Mouse (Mus musculus): Measurements from ENCODE around the gene Tecta. TPM values are rescaled to one million over a fixed set of nuclear protein-coding genes. Genes with fewer than 3 reads are reported as not detected.

Gene Tecta
- polyA plus RNA-seq, 1 experiment from 2014 or later: 0.10 TPM

- WGBS: 86% methylated on average over 6 of the region's 6 CpGs
- no peaks in the 10 kb centered on the region for H3K9me3 ChIP-seq (ENCODE audit: low read length)
- ATAC-seq (ENCODE audit: low FRiP score, low TSS enrichment): no peak
- H3K9ac ChIP-seq (replicated peaks; ENCODE audit: low read length): no peak overlapping the region
- no peaks in the 10 kb centered on the region for H3K4me1 ChIP-seq (ENCODE audit: insufficient read depth, low read length)
- no peak overlapping the region for H3K27ac ChIP-seq (ENCODE audit: low read length)
- H3K27me3 ChIP-seq (ENCODE audit: insufficient read depth, low read length): no peaks in the 10 kb centered on the region
- no peaks in the 10 kb centered on the region for H3K36me3 ChIP-seq (ENCODE audit: insufficient read depth, low read length)
- no peak overlapping the region for H3K4me3 ChIP-seq (ENCODE audit: low read length)
- no peak overlapping the region for H3K4me2 ChIP-seq (replicated peaks; ENCODE audit: low read depth, low read length)
Measured at GRCm38 (mm10) chr9:42371670-42372368, 27.9 kb downstream of the Tecta start.

- no peak overlapping the region for H3K27ac ChIP-seq (ENCODE audit: low read length)
- no peak overlapping the region for H3K4me2 ChIP-seq (replicated peaks; ENCODE audit: low read depth, low read length)
- no peaks in the 10 kb centered on the region for H3K36me3 ChIP-seq (ENCODE audit: insufficient read depth, low read length)
- no peaks in the 10 kb centered on the region for H3K9me3 ChIP-seq (ENCODE audit: low read length)
- H3K27me3 ChIP-seq (ENCODE audit: insufficient read depth, low read length): no peaks in the 10 kb centered on the region
- no peak overlapping the region for H3K9ac ChIP-seq (replicated peaks; ENCODE audit: low read length)
- no peak overlapping the region for H3K4me3 ChIP-seq (ENCODE audit: low read length)
- H3K4me1 ChIP-seq (ENCODE audit: insufficient read depth, low read length): no peaks in the 10 kb centered on the region
- 60% methylated on average over 4 of the region's 4 CpGs for whole genome bisulfite sequencing
- no peak for ATAC-seq (ENCODE audit: low FRiP score, low TSS enrichment)
Measured at GRCm38 (mm10) chr9:42357585-42357984, 42.1 kb downstream of the Tecta start.

GRCm38 (mm10) chr9:42354871-42355270, 44.9 kb downstream of the Tecta start:
- Histone ChIP-seq H3K9ac (replicated peaks; ENCODE audit: low read length) (no peak overlapping the region), H3K36me3 (ENCODE audit: insufficient read depth, low read length) (no peaks in the 10 kb centered on the region), H3K9me3 (ENCODE audit: low read length) (no peaks in the 10 kb centered on the region), H3K27ac (ENCODE audit: low read length) (no peak overlapping the region), H3K4me1 (ENCODE audit: insufficient read depth, low read length) (peaks cover 5% of the 10 kb centered on the region; the same call in 1 of the 2 replicates), H3K4me3 (ENCODE audit: low read length) (no peak overlapping the region), H3K27me3 (ENCODE audit: insufficient read depth, low read length) (no peaks in the 10 kb centered on the region), H3K4me2 (replicated peaks; ENCODE audit: low read depth, low read length) (no peak overlapping the region)
- WGBS: 57% methylated on average over 1 of the region's 1 CpGs
- no peak for ATAC-seq (ENCODE audit: low FRiP score, low TSS enrichment)

GRCm38 (mm10) chr9:42349791-42350190, 49.9 kb downstream of the Tecta start:
- Histone ChIP-seq H3K36me3 (ENCODE audit: insufficient read depth, low read length) (no peaks in the 10 kb centered on the region), H3K4me3 (ENCODE audit: low read length) (no peak overlapping the region), H3K9me3 (ENCODE audit: low read length) (no peaks in the 10 kb centered on the region), H3K4me2 (replicated peaks; ENCODE audit: low read depth, low read length) (no peak overlapping the region), H3K27me3 (ENCODE audit: insufficient read depth, low read length) (no peaks in the 10 kb centered on the region), H3K4me1 (ENCODE audit: insufficient read depth, low read length) (peaks cover 5% of the 10 kb centered on the region; the same call in 1 of the 2 replicates), H3K9ac (replicated peaks; ENCODE audit: low read length) (no peak overlapping the region), H3K27ac (ENCODE audit: low read length) (no peak overlapping the region)
- no peak for ATAC-seq (ENCODE audit: low FRiP score, low TSS enrichment)
- 60% methylated on average over 7 of the region's 7 CpGs for WGBS

- no peaks in the 10 kb centered on the region for H3K9me3 ChIP-seq (ENCODE audit: low read length)
- H3K4me2 ChIP-seq (replicated peaks; ENCODE audit: low read depth, low read length): no peak overlapping the region
- no peaks in the 10 kb centered on the region for H3K27me3 ChIP-seq (ENCODE audit: insufficient read depth, low read length)
- no peak overlapping the region for H3K9ac ChIP-seq (replicated peaks; ENCODE audit: low read length)
- no peak overlapping the region for H3K27ac ChIP-seq (ENCODE audit: low read length)
- H3K4me1 ChIP-seq (ENCODE audit: insufficient read depth, low read length): no peaks in the 10 kb centered on the region
- H3K36me3 ChIP-seq (ENCODE audit: insufficient read depth, low read length): no peaks in the 10 kb centered on the region
- no peak for ATAC-seq (ENCODE audit: low FRiP score, low TSS enrichment)
- no peak overlapping the region for H3K4me3 ChIP-seq (ENCODE audit: low read length)
Measured at GRCm38 (mm10) chr9:42346297-42346696, 53.4 kb downstream of the Tecta start.

GRCm38 (mm10) chr9:42339151-42339550, 60.6 kb downstream of the Tecta start:
- no peak overlapping the region for H3K4me3 ChIP-seq (ENCODE audit: low read length)
- no peaks in the 10 kb centered on the region for H3K9me3 ChIP-seq (ENCODE audit: low read length)
- no peak overlapping the region for H3K27ac ChIP-seq (ENCODE audit: low read length)
- H3K9ac ChIP-seq (replicated peaks; ENCODE audit: low read length): no peak overlapping the region
- ATAC-seq (ENCODE audit: low FRiP score, low TSS enrichment): no peak
- H3K4me1 ChIP-seq (ENCODE audit: insufficient read depth, low read length): no peaks in the 10 kb centered on the region
- WGBS: 50% methylated on average over 4 of the region's 4 CpGs
- no peak overlapping the region for H3K4me2 ChIP-seq (replicated peaks; ENCODE audit: low read depth, low read length)
- no peaks in the 10 kb centered on the region for H3K27me3 ChIP-seq (ENCODE audit: insufficient read depth, low read length)
- H3K36me3 ChIP-seq (ENCODE audit: insufficient read depth, low read length): no peaks in the 10 kb centered on the region

- no peaks in the 10 kb centered on the region for H3K4me1 ChIP-seq (ENCODE audit: insufficient read depth, low read length)
- H3K27ac ChIP-seq (ENCODE audit: low read length): no peak overlapping the region
- no peak overlapping the region for H3K4me2 ChIP-seq (replicated peaks; ENCODE audit: low read depth, low read length)
- H3K27me3 ChIP-seq (ENCODE audit: insufficient read depth, low read length): no peaks in the 10 kb centered on the region
- no peaks in the 10 kb centered on the region for H3K9me3 ChIP-seq (ENCODE audit: low read length)
- no peak overlapping the region for H3K9ac ChIP-seq (replicated peaks; ENCODE audit: low read length)
- no peak overlapping the region for H3K4me3 ChIP-seq (ENCODE audit: low read length)
- H3K36me3 ChIP-seq (ENCODE audit: insufficient read depth, low read length): no peaks in the 10 kb centered on the region
- WGBS: 67% methylated on average over 13 of the region's 13 CpGs
- ATAC-seq (ENCODE audit: low FRiP score, low TSS enrichment): no peak
Measured at GRCm38 (mm10) chr9:42337026-42337425, 62.7 kb downstream of the Tecta start.

GRCm38 (mm10) chr9:42336575-42336974, 63.2 kb downstream of the Tecta start:
- WGBS: 75% methylated on average over 1 of the region's 1 CpGs

GRCm38 (mm10) chr9:42334885-42335284, 64.8 kb downstream of the Tecta start:
- H3K9ac ChIP-seq (replicated peaks; ENCODE audit: low read length): no peak overlapping the region
- no peak overlapping the region for H3K4me2 ChIP-seq (replicated peaks; ENCODE audit: low read depth, low read length)
- no peaks in the 10 kb centered on the region for H3K4me1 ChIP-seq (ENCODE audit: insufficient read depth, low read length)
- 81% methylated on average over 3 of the region's 3 CpGs for WGBS
- H3K36me3 ChIP-seq (ENCODE audit: insufficient read depth, low read length): no peaks in the 10 kb centered on the region
- no peaks in the 10 kb centered on the region for H3K9me3 ChIP-seq (ENCODE audit: low read length)
- ATAC-seq (ENCODE audit: low FRiP score, low TSS enrichment): no peak
- H3K27me3 ChIP-seq (ENCODE audit: insufficient read depth, low read length): no peaks in the 10 kb centered on the region
- H3K27ac ChIP-seq (ENCODE audit: low read length): no peak overlapping the region
- no peak overlapping the region for H3K4me3 ChIP-seq (ENCODE audit: low read length)

More at GRCm38 (mm10) chr9:42336575-42336974, 63.2 kb downstream of the Tecta start:
- no peak for ATAC-seq (ENCODE audit: low FRiP score, low TSS enrichment)
- Histone ChIP-seq H3K4me3 (ENCODE audit: low read length) (no peak overlapping the region), H3K9ac (replicated peaks; ENCODE audit: low read length) (no peak overlapping the region), H3K4me1 (ENCODE audit: insufficient read depth, low read length) (no peaks in the 10 kb centered on the region), H3K4me2 (replicated peaks; ENCODE audit: low read depth, low read length) (no peak overlapping the region), H3K9me3 (ENCODE audit: low read length) (no peaks in the 10 kb centered on the region), H3K36me3 (ENCODE audit: insufficient read depth, low read length) (no peaks in the 10 kb centered on the region), H3K27ac (ENCODE audit: low read length) (no peak overlapping the region), H3K27me3 (ENCODE audit: insufficient read depth, low read length) (no peaks in the 10 kb centered on the region)

- Histone ChIP-seq H3K4me1 (ENCODE audit: insufficient read depth, low read length) (no peaks in the 10 kb centered on the region), H3K27ac (ENCODE audit: low read length) (no peak overlapping the region), H3K4me3 (ENCODE audit: low read length) (no peak overlapping the region), H3K27me3 (ENCODE audit: insufficient read depth, low read length) (no peaks in the 10 kb centered on the region), H3K4me2 (replicated peaks; ENCODE audit: low read depth, low read length) (no peak overlapping the region), H3K9me3 (ENCODE audit: low read length) (no peaks in the 10 kb centered on the region), H3K36me3 (ENCODE audit: insufficient read depth, low read length) (no peaks in the 10 kb centered on the region), H3K9ac (replicated peaks; ENCODE audit: low read length) (no peak overlapping the region)
- WGBS: 58% methylated on average over 12 of the region's 12 CpGs
- ATAC-seq (ENCODE audit: low FRiP score, low TSS enrichment): no peak
Measured at GRCm38 (mm10) chr9:42332692-42333091, 67.0 kb downstream of the Tecta start.

Measured in kidney, embryonic 16.5 days (tissue).